Mouse (Mus musculus) stomach, embryonic 16.5 days (tissue): ENCODE measurements around the gene Clip2. TPM values are rescaled to one million over a fixed set of nuclear protein-coding genes. Genes with fewer than 3 reads are reported as not detected.
A peak's percentile ranks its signal among the peaks of the same experiment; 100 is the strongest.

ENCODE experiments used
- ATAC-seq: fragments of 200-750 bp; cut with Nextera tagmentation; 2 replicates; pipeline ENCODE4 v1.8.0; 2017; ENCODE audit warnings: moderate number of reproducible peaks, moderate TSS enrichment; ENCODE audit not compliant: insufficient read depth, low FRiP score
- H3K27ac ChIP-seq: fragments of 300-500 bp; sonication (generic); 2 replicates; pipeline ENCODE4 v1.5.1; 2014; ENCODE audit warnings: low read length
- H3K27me3 ChIP-seq: fragments of 300-500 bp; sonication (generic); 2 replicates; pipeline ENCODE4 v1.6.1; 2014; ENCODE audit warnings: low read length, control low read depth, mixed read lengths; ENCODE audit not compliant: control insufficient read depth, insufficient read depth
- H3K36me3 ChIP-seq: fragments of 300-500 bp; sonication (generic); 2 replicates; pipeline ENCODE4 v1.6.1; 2014; ENCODE audit warnings: low read length; ENCODE audit not compliant: control insufficient read depth, insufficient read depth
- H3K4me1 ChIP-seq: fragments of 300-500 bp; sonication (generic); 2 replicates; pipeline ENCODE4 v1.6.1; 2014; ENCODE audit warnings: low read length, control low read depth, mixed read lengths; ENCODE audit not compliant: control insufficient read depth, insufficient read depth
- H3K4me2 ChIP-seq: fragments of 300-500 bp; sonication (generic); 2 replicates; pipeline ENCODE4 v1.6.1; 2014; ENCODE audit warnings: low read depth, low read length, mixed read lengths
- H3K4me3 ChIP-seq: fragments of 300-500 bp; sonication (generic); replicated peaks from 2 replicates; pipeline ENCODE4 v1.5.1; 2014; ENCODE audit warnings: mild to moderate bottlenecking, low read length
- H3K9ac ChIP-seq: fragments of 300-500 bp; sonication (generic); 2 replicates; pipeline ENCODE4 v1.6.1; 2014; ENCODE audit warnings: low read length
- H3K9me3 ChIP-seq: fragments of 300-500 bp; sonication (generic); replicated peaks from 2 replicates; pipeline ENCODE4 v1.6.1; 2016; ENCODE audit warnings: low read length, control low read depth; ENCODE audit not compliant: control insufficient read depth
- WGBS: fragments of 180-500 bp; shearing (Covaris S2); extraction: QIAGEN DNeasy Blood & Tissue Kit; methylation state at CpG from one replicate; pipeline ENCODE4 v1.1.7; 2014; 5-methylcytosine and 5-hydroxymethylcytosine counted together
- microRNA-seq: library from miRNA; unstranded; fragments of <30 nt; microRNA quantifications from one replicate; pipeline ENCODE4, GENCODE M21; 2016
- polyA plus RNA-seq: library from polyadenylated mRNA; unstranded; fragments of >200 nt; fragmentation: Nextera tagmentation; extraction: Ambion mirVana; gene quantifications from 2 replicates; pipeline ENCODE4 v1.2.1, GENCODE M21; 2015

The Clip2 gene
- polyA plus RNA-seq, 1 experiment from 2014 or later: 2.9 TPM

DNA sequence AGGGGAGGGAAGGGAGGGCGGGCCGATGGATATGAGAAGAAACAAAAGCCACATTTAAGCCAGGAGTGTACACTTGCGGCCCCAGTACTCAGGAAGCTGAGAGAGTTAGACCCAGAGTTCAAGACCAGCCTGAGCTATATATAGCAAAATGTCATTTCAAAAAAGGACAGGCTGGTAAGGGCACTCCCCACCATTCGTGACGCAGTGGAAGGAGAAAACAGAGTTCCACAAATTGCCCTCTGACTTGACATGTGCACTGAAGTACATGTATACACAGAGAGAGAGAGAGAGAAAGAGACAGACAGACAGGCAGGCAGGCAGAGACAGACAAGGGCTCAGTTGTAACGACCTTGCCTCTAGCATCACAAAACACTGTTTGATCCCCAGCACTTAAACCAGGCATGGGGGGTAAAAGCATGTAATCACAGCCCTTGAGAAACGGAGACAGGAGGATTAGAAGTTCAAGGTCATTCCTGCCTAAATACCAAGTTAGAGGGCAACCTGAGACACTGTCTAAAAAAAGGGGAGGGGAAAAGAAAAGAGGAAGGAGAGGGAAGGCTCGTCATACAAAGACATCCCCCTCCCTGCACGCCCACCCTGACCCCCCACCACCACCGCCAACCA is 106.9 kb downstream of the Clip2 start:
- peak; percentile 41 for ATAC-seq
- 20% methylated on average over 10 of the region's 10 CpGs for whole genome bisulfite sequencing
- Histone ChIP-seq H3K27me3 (no peaks in the 10 kb centered on the region), H3K36me3 (peaks cover 9% of the 10 kb centered on the region; the same call in 1 of the 2 replicates), H3K9me3 (peaks cover 5% of the 10 kb centered on the region; the same call in 1 of the 2 replicates), H3K4me1 (peaks cover 30% of the 10 kb centered on the region), H3K4me3 (no peak overlapping the region), H3K9ac (peak overlapping the region; percentile 51; the same call in 1 of the 2 replicates), H3K27ac (peak overlapping the region; percentile 95), H3K4me2 (peak overlapping the region; percentile 33; the same call in 1 of the 2 replicates)

DNA sequence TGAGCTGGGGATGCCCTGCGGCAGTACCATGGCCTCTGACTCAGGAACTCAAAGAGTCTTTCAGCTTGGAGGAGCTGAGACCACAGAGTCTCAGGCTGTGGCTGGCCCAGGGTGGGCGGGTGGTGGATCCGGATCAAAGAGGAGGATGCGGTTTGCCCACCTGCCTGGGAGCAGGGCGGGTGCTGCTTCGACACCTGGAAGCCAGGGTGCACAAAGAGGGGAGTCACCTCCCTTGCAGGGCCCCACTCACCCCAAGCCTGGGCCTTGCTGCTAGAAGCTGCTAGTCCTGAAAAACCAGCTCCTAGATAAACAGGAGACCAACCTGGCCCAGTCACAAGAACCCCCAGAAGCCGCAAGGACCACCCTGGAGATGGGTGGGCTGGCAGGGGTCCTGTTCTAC is 107.8 kb downstream of the Clip2 start:
- Histone ChIP-seq H3K27ac (peak overlapping the region; percentile 95), H3K27me3 (no peaks in the 10 kb centered on the region), H3K36me3 (peaks cover 9% of the 10 kb centered on the region; the same call in 1 of the 2 replicates), H3K9me3 (peaks cover 5% of the 10 kb centered on the region; the same call in 1 of the 2 replicates), H3K4me3 (no peak overlapping the region), H3K9ac (no peak overlapping the region; the same call in 1 of the 2 replicates), H3K4me1 (peaks cover 38% of the 10 kb centered on the region), H3K4me2 (0 out of 2 replicates have a peak overlapping the region, but pooled peaks have one; percentile 33)
- peak; percentile 82 for ATAC-seq
- 68% methylated on average over 7 of the region's 7 CpGs for WGBS

GRCm38 (mm10) chr5:134442066-134442465 is 110.2 kb downstream of the Clip2 start:
- H3K9ac ChIP-seq: no peak overlapping the region
- H3K36me3 ChIP-seq: peaks cover 9% of the 10 kb centered on the region; the same call in 1 of the 2 replicates
- no peaks in the 10 kb centered on the region for H3K27me3 ChIP-seq
- ATAC-seq: no peak
- no peak overlapping the region for H3K27ac ChIP-seq
- 90% methylated on average over 3 of the region's 3 CpGs for WGBS
- peaks cover 45% of the 10 kb centered on the region for H3K4me1 ChIP-seq
- no peak overlapping the region for H3K4me2 ChIP-seq
- H3K9me3 ChIP-seq: peaks cover 5% of the 10 kb centered on the region; the same call in 1 of the 2 replicates
- no peak overlapping the region for H3K4me3 ChIP-seq

GRCm38 (mm10) chr5:134441105-134441504 is 111.1 kb downstream of the Clip2 start:
- 62% methylated on average over 3 of the region's 3 CpGs for WGBS
- Histone ChIP-seq H3K4me3 (no peak overlapping the region), H3K4me2 (no peak overlapping the region), H3K36me3 (peaks cover 9% of the 10 kb centered on the region; the same call in 1 of the 2 replicates), H3K4me1 (peaks cover 48% of the 10 kb centered on the region), H3K27ac (peak overlapping the region; percentile 56), H3K9me3 (peaks cover 5% of the 10 kb centered on the region; the same call in 1 of the 2 replicates), H3K9ac (no peak overlapping the region), H3K27me3 (no peaks in the 10 kb centered on the region)
- no peak for ATAC-seq

GRCm38 (mm10) chr5:134440098-134440497 is 112.1 kb downstream of the Clip2 start:
- peak; percentile 16; the same call in 1 of the 2 replicates for ATAC-seq
- Histone ChIP-seq H3K4me3 (no peak overlapping the region), H3K36me3 (peaks cover 9% of the 10 kb centered on the region; the same call in 1 of the 2 replicates), H3K27me3 (no peaks in the 10 kb centered on the region), H3K9me3 (peaks cover 5% of the 10 kb centered on the region; the same call in 1 of the 2 replicates), H3K4me1 (peaks cover 45% of the 10 kb centered on the region), H3K4me2 (no peak overlapping the region), H3K27ac (peak overlapping the region; percentile 56), H3K9ac (no peak overlapping the region)
- 53% methylated on average over 12 of the region's 12 CpGs for WGBS

DNA sequence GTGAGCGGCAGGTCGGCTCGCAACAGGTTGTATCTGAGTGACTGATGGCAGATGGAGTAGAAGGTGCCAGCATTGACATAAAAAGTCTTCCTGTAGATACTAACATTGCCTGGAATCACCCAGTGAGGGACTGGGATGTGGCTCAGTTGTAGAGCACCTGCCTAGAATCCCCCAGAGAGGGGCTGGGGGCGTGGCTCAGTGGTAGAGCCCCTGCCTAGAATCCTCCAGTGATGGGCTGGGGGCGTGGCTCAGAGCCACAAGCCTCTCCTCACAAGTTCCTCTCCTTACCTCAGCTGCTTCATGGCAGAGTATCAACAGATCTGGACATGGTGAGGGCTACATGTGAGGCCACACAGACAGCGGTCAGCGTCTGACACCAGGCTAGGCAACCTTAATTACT is 112.8 kb downstream of the Clip2 start:
- H3K4me2 ChIP-seq: no peak overlapping the region
- peaks cover 5% of the 10 kb centered on the region; the same call in 1 of the 2 replicates for H3K9me3 ChIP-seq
- no peaks in the 10 kb centered on the region for H3K27me3 ChIP-seq
- no peak for ATAC-seq
- H3K36me3 ChIP-seq: peaks cover 9% of the 10 kb centered on the region; the same call in 1 of the 2 replicates
- no peak overlapping the region for H3K9ac ChIP-seq
- H3K27ac ChIP-seq: peak overlapping the region; percentile 56
- WGBS: 95% methylated on average over 7 of the region's 7 CpGs
- peaks cover 40% of the 10 kb centered on the region for H3K4me1 ChIP-seq
- no peak overlapping the region for H3K4me3 ChIP-seq

Small RNA genes lying within 50 kb of the gene (microRNA-seq; reads per million reads assigned to microRNA genes)
- gene Gm26340 (not detected), gene Mir7228 (not detected)

Other genes with a start within 250 kb of the Clip2 start
- 138 and 141 TPM in 2 replicates for gene Gtf2i, start 237.7 kb downstream of the Clip2 start, polyA plus RNA-seq
- 70.5 and 75.0 TPM in 2 replicates for gene Gtf2ird1, start 95.7 kb downstream of the Clip2 start, polyA plus RNA-seq
- gene Syna, start 7.7 kb upstream of the Clip2 start, polyA plus RNA-seq: 0.10 TPM in 1 of 2 replicates, not detected in the other
- gene Rfc2, start 28.9 kb upstream of the Clip2 start, polyA plus RNA-seq: 197 and 214 TPM in 2 replicates
- 3.4 and 3.5 TPM in 2 replicates for gene Lat2, start 62.6 kb upstream of the Clip2 start, polyA plus RNA-seq
- 378 and 395 TPM in 2 replicates for gene Eif4h, start 87.1 kb upstream of the Clip2 start, polyA plus RNA-seq
- 3.7 and 4.1 TPM in 2 replicates for gene Limk1, start 136.2 kb upstream of the Clip2 start, polyA plus RNA-seq
- gene Eln, start 194.9 kb upstream of the Clip2 start, polyA plus RNA-seq: 93.7 and 97.0 TPM in 2 replicates